Mouse (Mus musculus) intestine, postnatal 0 days (tissue): Measurements from ENCODE around the gene Sp9. TPM values are rescaled to one million over a fixed set of nuclear protein-coding genes. Genes with fewer than 3 reads are reported as not detected.
A peak's percentile ranks its signal among the peaks of the same experiment; 100 is the strongest.

Experiments used
- ATAC-seq: fragments of 200-750 bp; cut with Nextera tagmentation; 2 replicates; pipeline ENCODE4 v1.8.0; 2017; ENCODE audit warnings: mild to moderate bottlenecking, moderate TSS enrichment, moderate library complexity
- H3K27ac ChIP-seq: fragments of 300-500 bp; sonication (generic); 2 replicates; pipeline ENCODE4 v1.5.1; 2014; ENCODE audit warnings: mild to moderate bottlenecking, low read depth, low read length, moderate library complexity
- H3K27me3 ChIP-seq: fragments of 300-500 bp; sonication (generic); replicated peaks from 2 replicates; pipeline ENCODE4 v1.6.1; 2014; ENCODE audit warnings: low read length, mixed read lengths; ENCODE audit not compliant: control insufficient read depth, insufficient read depth
- H3K36me3 ChIP-seq: fragments of 300-500 bp; sonication (generic); 2 replicates; pipeline ENCODE4 v1.6.1; 2014; ENCODE audit warnings: mild to moderate bottlenecking, moderate library complexity; ENCODE audit not compliant: control insufficient read depth, insufficient read depth
- H3K4me1 ChIP-seq: fragments of 300-500 bp; sonication (generic); replicated peaks from 2 replicates; pipeline ENCODE4 v1.6.1; 2014; ENCODE audit warnings: antibody characterized with exemption, low read length, mixed read lengths; ENCODE audit not compliant: control insufficient read depth, insufficient read depth
- H3K4me2 ChIP-seq: fragments of 300-500 bp; sonication (generic); replicated peaks from 2 replicates; pipeline ENCODE4 v1.6.1; 2014; ENCODE audit warnings: low read depth, mild to moderate bottlenecking, moderate library complexity
- H3K4me3 ChIP-seq: fragments of 300-500 bp; sonication (generic); 2 replicates; pipeline ENCODE4 v1.5.1; 2014; ENCODE audit warnings: low read depth, low read length
- H3K9ac ChIP-seq: fragments of 300-500 bp; sonication (generic); 2 replicates; pipeline ENCODE4 v1.6.1; 2014; ENCODE audit warnings: mild to moderate bottlenecking, low read depth, low read length
- H3K9me3 ChIP-seq: fragments of 300-500 bp; sonication (generic); 2 replicates; pipeline ENCODE4 v1.6.1; 2016; ENCODE audit warnings: mixed run types; ENCODE audit not compliant: control insufficient read depth
- CTCF ChIP-seq: sonication (generic); IDR thresholded peaks from 2 replicates; pipeline ENCODE4 v1.5.1; 2016; ENCODE audit warnings: low read depth, mild to moderate bottlenecking, control low read depth, antibody characterized with exemption, moderate library complexity
- WGBS: fragments of 180-500 bp; shearing (Covaris S2); extraction: QIAGEN DNeasy Blood & Tissue Kit; methylation state at CpG from one replicate; pipeline ENCODE4 v1.1.7; 2014; 5-methylcytosine and 5-hydroxymethylcytosine counted together
- polyA plus RNA-seq: library from polyadenylated mRNA; unstranded; fragments of >200 nt; fragmentation: Nextera tagmentation; extraction: Ambion mirVana; gene quantifications from 2 replicates; pipeline ENCODE4 v1.2.1, GENCODE M21; 2015

The Sp9 gene
- polyA plus RNA-seq, 1 experiment from 2014 or later: not detected

- no peaks in the 10 kb centered on the region for H3K36me3 ChIP-seq
- WGBS: 10% methylated on average over 8 of the region's 8 CpGs
- H3K27me3 ChIP-seq: peaks cover 94% of the 10 kb centered on the region
- H3K27ac ChIP-seq: no peak overlapping the region
- H3K4me2 ChIP-seq: no peak overlapping the region
- TF ChIP-seq CTCF: no peak
- H3K9ac ChIP-seq: no peak overlapping the region
- H3K4me3 ChIP-seq: no peak overlapping the region
- H3K4me1 ChIP-seq: peaks cover 14% of the 10 kb centered on the region; the same call in 1 of the 2 replicates
- H3K9me3 ChIP-seq: no peaks in the 10 kb centered on the region
- no peak for ATAC-seq
These were observed 2.8 kb upstream of the Sp9 start for GRCm38 (mm10) chr2:73268836-73269395.

GRCm38 (mm10) chr2:73269666-73270065, 2.1 kb upstream of the Sp9 start:
- Histone ChIP-seq H3K9me3 (no peaks in the 10 kb centered on the region), H3K4me1 (peaks cover 14% of the 10 kb centered on the region; the same call in 1 of the 2 replicates), H3K27me3 (peaks cover 94% of the 10 kb centered on the region), H3K4me3 (0 out of 2 replicates have a peak overlapping the region, but pooled peaks have one; percentile 2), H3K4me2 (no peak overlapping the region), H3K9ac (no peak overlapping the region), H3K36me3 (no peaks in the 10 kb centered on the region), H3K27ac (no peak overlapping the region)
- no peak for TF ChIP-seq CTCF
- ATAC-seq: no peak
- WGBS: 3% methylated on average over 16 of the region's 17 CpGs

GRCm38 (mm10) chr2:73270071-73270592, 1.6 kb upstream of the Sp9 start:
- Histone ChIP-seq H3K9me3 (no peaks in the 10 kb centered on the region), H3K4me3 (0 out of 2 replicates have a peak overlapping the region, but pooled peaks have one; percentile 2), H3K27ac (no peak overlapping the region), H3K9ac (no peak overlapping the region), H3K4me2 (no peak overlapping the region), H3K27me3 (peaks cover 92% of the 10 kb centered on the region), H3K4me1 (peaks cover 14% of the 10 kb centered on the region; the same call in 1 of the 2 replicates), H3K36me3 (no peaks in the 10 kb centered on the region)
- TF ChIP-seq CTCF: no peak
- 5% methylated on average over 13 of the region's 14 CpGs for WGBS
- ATAC-seq: no peak

GRCm38 (mm10) chr2:73270593-73271458, 899 bp upstream of the Sp9 start:
- ATAC-seq: no peak
- Histone ChIP-seq H3K27me3 (peaks cover 88% of the 10 kb centered on the region), H3K4me1 (peaks cover 14% of the 10 kb centered on the region; the same call in 1 of the 2 replicates), H3K36me3 (no peaks in the 10 kb centered on the region), H3K4me3 (no peak overlapping the region), H3K9ac (no peak overlapping the region), H3K9me3 (no peaks in the 10 kb centered on the region), H3K4me2 (no peak overlapping the region), H3K27ac (no peak overlapping the region)
- 2% methylated on average over 38 of the region's 38 CpGs for WGBS
- peak; percentile 49 for TF ChIP-seq CTCF

GRCm38 (mm10) chr2:73272351-73273248, 875 bp downstream of the Sp9 start:
- Histone ChIP-seq H3K4me1 (peaks cover 14% of the 10 kb centered on the region; the same call in 1 of the 2 replicates), H3K27me3 (peaks cover 90% of the 10 kb centered on the region), H3K4me3 (peak overlapping the region; percentile 44), H3K4me2 (peak overlapping the region; percentile 64), H3K9ac (peak overlapping the region; percentile 0; the same call in 1 of the 2 replicates), H3K9me3 (no peaks in the 10 kb centered on the region), H3K27ac (no peak overlapping the region), H3K36me3 (no peaks in the 10 kb centered on the region)
- WGBS: 1% methylated on average over 53 of the region's 55 CpGs
- TF ChIP-seq CTCF: no peak
- no peak for ATAC-seq
